ENCODE assay signal across 9 mouse cellular contexts in genomic region chr4:32244092-32244745, GRCm38 (mm10). TPM values are rescaled to one million over a fixed set of nuclear protein-coding genes. Genes with fewer than 3 reads are reported as not detected.
DNase-seq lines count a peak whose midpoint lies in the region; ATAC-seq and TF ChIP-seq lines count a peak whose summit lies in the region.
"Had no signal": no experiment of that assay in that cellular context is flagged by ENCODE, and none has a peak within 500 bp of the region (broad histone marks: within the 10 kb centered on the region; RNA-seq: fewer than 3 reads in every experiment).

No protein-coding gene starts in this region.

- 28% methylated on average over 18 of the region's 18 CpGs for WGBS in forebrain, embryonic 13.5 days
- 37% methylated on average over 18 of the region's 18 CpGs for WGBS in hindbrain, embryonic 16.5 days
- 35% methylated on average over 18 of the region's 18 CpGs for WGBS in neural tube, embryonic 13.5 days
- WGBS in stomach, postnatal 0 days, result 70% methylated on average over 18 of the region's 18 CpGs

- DNase-seq in left cerebral cortex, postnatal 4 days, result peak; percentile 19
- no peak for DNase-seq in left cerebral cortex, adult 18-20 months (ENCODE audit: low spot score in 2 of 2)
- DNase-seq in layer of hippocampus, adult 9-10 months (ENCODE audit: low spot score), result no peak
- DNase-seq in stomach, postnatal 0 days (ENCODE audit: low spot score), result no peak
- DNase-seq: cerebellum, postnatal 25 days; kidney, postnatal 14 days had no signal

- peaks cover 7% of the 10 kb centered on the region; the same call in 1 of the 2 replicates for H3K36me3 ChIP-seq in forebrain, embryonic 13.5 days (ENCODE audit: poor library complexity, severe bottlenecking)
- H3K36me3 ChIP-seq in hindbrain, embryonic 16.5 days (ENCODE audit: control insufficient read depth, insufficient read depth, low read length), result no peaks in the 10 kb centered on the region
- H3K36me3 ChIP-seq in neural tube, embryonic 13.5 days, result no peaks in the 10 kb centered on the region
- no peaks in the 10 kb centered on the region for H3K36me3 ChIP-seq in stomach, postnatal 0 days (ENCODE audit: control insufficient read depth, insufficient read depth, low read length)

- peak overlapping the region; percentile 84 for H3K27ac ChIP-seq in forebrain, embryonic 13.5 days
- peak overlapping the region; percentile 13; the same call in 1 of the 2 replicates for H3K27ac ChIP-seq in hindbrain, embryonic 16.5 days (ENCODE audit: low read depth, low read length)
- peak overlapping the region; percentile 82 for H3K27ac ChIP-seq in neural tube, embryonic 13.5 days (replicated peaks)
- no peak overlapping the region for H3K27ac ChIP-seq in stomach, postnatal 0 days (replicated peaks)

- TF ChIP-seq EP300 in stomach, postnatal 0 days (optimal IDR thresholded peaks at IDR 0.05), result no peak

- H3K4me2 ChIP-seq in forebrain, embryonic 13.5 days, result peak overlapping the region; percentile 29; the same call in 1 of the 2 replicates
- H3K4me2 ChIP-seq in hindbrain, embryonic 16.5 days (ENCODE audit: low read length), result no peak overlapping the region
- H3K4me2 ChIP-seq in neural tube, embryonic 13.5 days, result peak overlapping the region; percentile 17
- H3K4me2 ChIP-seq in stomach, postnatal 0 days (replicated peaks; ENCODE audit: low read depth), result no peak overlapping the region

- H3K4me1 ChIP-seq in forebrain, embryonic 13.5 days, result peaks cover 84% of the 10 kb centered on the region
- peaks cover 32% of the 10 kb centered on the region for H3K4me1 ChIP-seq in hindbrain, embryonic 16.5 days (ENCODE audit: control insufficient read depth, insufficient read depth, low read depth, low read length)
- peaks cover 90% of the 10 kb centered on the region for H3K4me1 ChIP-seq in neural tube, embryonic 13.5 days (replicated peaks)
- no peaks in the 10 kb centered on the region for H3K4me1 ChIP-seq in stomach, postnatal 0 days (replicated peaks; ENCODE audit: control insufficient read depth, insufficient read depth)

- no peak for TF ChIP-seq CTCF in stomach, postnatal 0 days (IDR thresholded peaks at IDR 0.05; ENCODE audit: low read depth)

- peak overlapping the region; percentile 45; the same call in 1 of the 2 replicates for H3K9ac ChIP-seq in forebrain, embryonic 13.5 days
- no peak overlapping the region for H3K9ac ChIP-seq in hindbrain, embryonic 16.5 days (ENCODE audit: low read depth, low read length)
- H3K9ac ChIP-seq in neural tube, embryonic 13.5 days, result peak overlapping the region; percentile 42
- H3K9ac ChIP-seq in stomach, postnatal 0 days (ENCODE audit: low read length), result no peak overlapping the region

- no peaks in the 10 kb centered on the region for H3K27me3 ChIP-seq in forebrain, embryonic 13.5 days
- H3K27me3 ChIP-seq in hindbrain, embryonic 16.5 days (replicated peaks; ENCODE audit: control insufficient read depth, insufficient read depth, low read length), result no peaks in the 10 kb centered on the region
- no peaks in the 10 kb centered on the region for H3K27me3 ChIP-seq in neural tube, embryonic 13.5 days
- no peaks in the 10 kb centered on the region for H3K27me3 ChIP-seq in stomach, postnatal 0 days (ENCODE audit: control insufficient read depth, insufficient read depth, low read length)

- H3K9me3 ChIP-seq in forebrain, embryonic 13.5 days (replicated peaks), result no peaks in the 10 kb centered on the region
- H3K9me3 ChIP-seq in hindbrain, embryonic 16.5 days (ENCODE audit: control insufficient read depth, low read length), result no peaks in the 10 kb centered on the region
- H3K9me3 ChIP-seq in neural tube, embryonic 13.5 days, result no peaks in the 10 kb centered on the region
- no peaks in the 10 kb centered on the region for H3K9me3 ChIP-seq in stomach, postnatal 0 days (ENCODE audit: control insufficient read depth, low read length)

- no peak overlapping the region for H3K4me3 ChIP-seq in forebrain, embryonic 13.5 days
- H3K4me3 ChIP-seq in hindbrain, embryonic 16.5 days (ENCODE audit: low read length), result no peak overlapping the region
- H3K4me3 ChIP-seq in neural tube, embryonic 13.5 days, result no peak overlapping the region
- H3K4me3 ChIP-seq in stomach, postnatal 0 days (ENCODE audit: low read depth, low read length), result no peak overlapping the region

- no peak for ATAC-seq in forebrain, embryonic 13.5 days
- peak; percentile 9; the same call in 1 of the 2 replicates for ATAC-seq in hindbrain, embryonic 16.5 days
- ATAC-seq in neural tube, embryonic 13.5 days (ENCODE audit: low read depth), result no peak
- no peak for ATAC-seq in stomach, postnatal 0 days (ENCODE audit: low FRiP score, low TSS enrichment)

- intact Hi-C loops in left cerebral cortex, postnatal 4 days (cut with DNase I), result loop anchor here (10.0 kb wide), 2 partner anchors 171 to 291 kb away; no protein-coding TSS in a partner anchor

RNA-seq across cellular contexts. Expression of gene Bach2, which starts 5.6 kb away (rescaled TPM):
- total RNA-seq in left cerebral cortex, postnatal 4 days (2021), result 100 to 1,000 TPM in 1 of 2 experiments, 10 to 100 TPM in 1; 92.7 to 105 TPM
- total RNA-seq in left cerebral cortex, adult 18-20 months (2021), result 10 to 100 TPM; 13.2 to 14.4 TPM
- 26.2 and 31.6 TPM in 2 replicates for polyA plus RNA-seq in forebrain, embryonic 13.5 days (2015; fragmentation: Nextera tagmentation; extraction: Ambion mirVana)
- 19.1 and 20.4 TPM in 2 replicates for polyA plus RNA-seq in hindbrain, embryonic 16.5 days (2015; fragmentation: Nextera tagmentation; extraction: Ambion mirVana)
- 31.5 and 37.7 TPM in 2 replicates for polyA plus RNA-seq in neural tube, embryonic 13.5 days (2015; fragmentation: Nextera tagmentation; extraction: Ambion mirVana)
- 1.9 TPM in 2 replicates for polyA plus RNA-seq in stomach, postnatal 0 days (2015; fragmentation: Nextera tagmentation; extraction: Ambion mirVana)

Comparison
In these comparisons a context has a peak if more than half of its experiments do, and no peak if none do; other contexts are left out.
1. H3K4me2 ChIP-seq: peak in forebrain, embryonic 13.5 days (single experiment) and neural tube, embryonic 13.5 days (single experiment); none in hindbrain, embryonic 16.5 days (single experiment) and stomach, postnatal 0 days (single experiment).
2. H3K9ac ChIP-seq: peak in forebrain, embryonic 13.5 days (single experiment) and neural tube, embryonic 13.5 days (single experiment); none in hindbrain, embryonic 16.5 days (single experiment) and stomach, postnatal 0 days (single experiment).